Mouse (Mus musculus) activated CD4-positive, CD25-positive, alpha-beta regulatory T cell, adult 4 months (primary cell): ENCODE measurements around the gene Slc17a8. TPM values are rescaled to one million over a fixed set of nuclear protein-coding genes. Genes with fewer than 3 reads are reported as not detected.
A peak's percentile ranks its signal among the peaks of the same experiment; 100 is the strongest.
"Not testable (repeated sequence)": the region's sequence is repeated elsewhere in the genome, so short reads cannot be mapped to it uniquely, and the experiment has no call there.

ENCODE experiments used
- ATAC-seq: one replicate; pipeline ENCODE4 v1.8.0; 2017
- polyA plus RNA-seq, 2 experiments: library from polyadenylated mRNA; unstranded; fragments of 100-300 nt; shearing (Covaris generic); gene quantifications; one replicate each; pipeline ENCODE4 v1.2.1; 2017

Slc17a8 gene
- polyA plus RNA-seq: under 1 TPM in 1 of 2 experiments, not detected in 1; 0.29 TPM

GRCm38 (mm10) chr10:89621129-89621528, at the start of gene Slc17a8:
TSS of gene Slc17a8 (minus strand) at chr10:89621253.
- ATAC-seq: no peak

DNA sequence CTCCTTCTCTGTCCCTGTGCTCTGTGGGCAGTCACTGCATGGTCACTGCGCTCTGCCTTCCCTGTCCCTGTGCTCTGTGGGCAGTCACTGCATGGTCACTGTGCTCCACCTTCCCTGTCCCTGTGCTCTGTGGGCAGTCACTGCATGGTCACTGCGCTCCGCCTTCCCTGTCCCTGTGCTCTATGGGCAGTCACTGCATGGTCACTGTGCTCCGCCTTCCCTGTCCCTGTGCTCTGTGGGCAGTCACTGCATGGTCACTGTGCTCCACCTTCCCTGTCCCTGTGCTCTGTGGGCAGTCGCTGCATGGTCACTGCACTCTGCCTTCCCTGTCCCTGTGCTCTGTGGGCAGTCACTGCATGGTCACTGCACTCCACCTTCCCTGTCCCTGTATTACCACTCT, 49.3 kb upstream of the Slc17a8 start:
- not testable (repeated sequence) for ATAC-seq

GRCm38 (mm10) chr10:89667571-89667970, 46.5 kb upstream of the Slc17a8 start:
- no peak for ATAC-seq

- no peak for ATAC-seq
These were observed 44.6 kb upstream of the Slc17a8 start for GRCm38 (mm10) chr10:89665679-89666078.

DNA sequence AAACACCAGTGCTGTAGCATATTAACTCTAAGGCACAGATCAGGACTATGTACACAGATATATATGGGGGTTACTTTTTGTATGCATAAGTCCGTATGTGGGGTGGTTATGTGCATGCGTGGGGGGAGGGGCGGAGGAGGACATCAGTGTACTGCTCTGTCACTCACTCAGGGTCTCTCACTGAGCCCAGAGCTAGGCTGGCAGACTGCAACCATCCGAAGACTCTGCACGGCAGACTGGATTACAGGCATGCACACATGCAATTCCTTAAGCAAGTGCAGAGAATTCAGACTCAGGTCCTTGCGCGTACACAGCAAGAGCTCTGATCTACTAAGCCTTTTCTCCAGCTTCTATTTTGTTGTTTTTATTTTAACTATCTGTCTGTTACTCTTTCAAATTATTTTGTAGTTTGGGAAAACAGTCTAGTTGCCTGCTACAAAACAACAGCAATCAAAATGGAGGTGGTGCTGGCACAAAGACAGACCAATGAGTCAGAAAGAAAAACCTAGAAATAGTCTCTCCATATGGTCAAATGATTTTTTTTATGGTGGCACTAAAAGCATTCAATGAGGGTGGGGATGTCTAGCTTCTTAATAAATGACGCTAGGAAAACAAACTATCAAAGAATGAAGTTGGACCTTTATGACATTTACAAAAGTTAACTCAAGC, 44.1 kb upstream of the Slc17a8 start:
- no peak for ATAC-seq

DNA sequence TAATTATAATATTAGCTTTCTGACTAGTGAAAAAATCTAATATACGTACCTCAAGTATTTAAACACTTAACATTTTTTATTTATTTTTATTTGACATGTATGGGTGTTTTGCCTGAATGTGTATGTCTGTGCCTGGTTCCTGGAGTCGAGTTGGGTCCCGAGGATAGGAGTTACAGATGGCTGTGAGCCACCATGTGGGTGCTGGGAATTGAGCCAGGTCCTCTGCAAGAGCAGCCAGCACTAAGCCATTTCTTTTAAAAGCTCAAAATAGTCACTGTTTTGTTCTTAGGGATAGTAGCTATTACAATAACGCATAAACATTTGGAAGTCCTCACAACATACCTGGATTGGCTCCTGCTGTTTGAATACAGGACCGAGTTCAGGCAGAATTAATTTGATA, 35.3 kb upstream of the Slc17a8 start:
- ATAC-seq: no peak

DNA sequence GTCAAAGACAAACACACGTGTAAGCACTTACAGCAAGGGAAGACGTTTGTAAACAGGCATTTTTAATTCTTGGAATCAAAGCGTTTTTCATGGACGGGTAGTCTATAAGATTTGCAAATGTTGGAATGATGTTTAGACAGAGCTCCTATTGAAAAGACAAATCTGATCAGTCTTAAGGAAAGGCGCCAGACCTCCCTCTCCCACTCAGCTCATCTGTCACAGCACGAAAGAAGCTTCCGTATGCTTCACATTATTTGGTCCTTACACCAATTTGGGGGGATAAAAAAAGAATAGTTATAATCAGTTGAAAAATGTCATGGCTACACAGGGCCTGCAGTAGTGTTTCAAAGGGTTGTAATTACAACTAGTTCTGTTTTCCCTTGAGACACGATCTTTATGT, 31.9 kb upstream of the Slc17a8 start:
- no peak for ATAC-seq

DNA sequence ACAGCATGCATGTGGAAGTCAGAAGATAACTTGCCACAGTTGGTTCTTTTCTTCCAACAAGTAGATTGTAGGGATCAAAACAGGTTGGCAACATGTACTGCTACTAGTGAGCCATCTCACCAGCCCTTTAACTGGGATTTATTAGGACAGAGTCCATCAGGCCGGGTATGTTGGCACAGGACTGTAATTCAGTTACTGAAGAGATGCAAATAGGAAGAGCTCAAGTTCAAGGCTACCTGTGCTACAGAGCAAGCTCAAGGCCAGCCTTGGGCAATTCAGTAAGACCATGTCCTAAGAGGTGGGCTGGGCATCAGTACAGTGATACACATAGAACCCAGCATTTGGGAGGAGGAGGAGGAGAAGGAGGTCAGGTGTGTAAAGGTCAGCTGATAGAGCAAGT, 30.6 kb upstream of the Slc17a8 start:
- ATAC-seq: no peak

- ATAC-seq: no peak
These were observed 25.9 kb upstream of the Slc17a8 start for GRCm38 (mm10) chr10:89646918-89647317.

GRCm38 (mm10) chr10:89637001-89637400, 15.9 kb upstream of the Slc17a8 start:
- no peak for ATAC-seq

- no peak for ATAC-seq
These were observed 14.0 kb upstream of the Slc17a8 start for GRCm38 (mm10) chr10:89635018-89635417.

DNA sequence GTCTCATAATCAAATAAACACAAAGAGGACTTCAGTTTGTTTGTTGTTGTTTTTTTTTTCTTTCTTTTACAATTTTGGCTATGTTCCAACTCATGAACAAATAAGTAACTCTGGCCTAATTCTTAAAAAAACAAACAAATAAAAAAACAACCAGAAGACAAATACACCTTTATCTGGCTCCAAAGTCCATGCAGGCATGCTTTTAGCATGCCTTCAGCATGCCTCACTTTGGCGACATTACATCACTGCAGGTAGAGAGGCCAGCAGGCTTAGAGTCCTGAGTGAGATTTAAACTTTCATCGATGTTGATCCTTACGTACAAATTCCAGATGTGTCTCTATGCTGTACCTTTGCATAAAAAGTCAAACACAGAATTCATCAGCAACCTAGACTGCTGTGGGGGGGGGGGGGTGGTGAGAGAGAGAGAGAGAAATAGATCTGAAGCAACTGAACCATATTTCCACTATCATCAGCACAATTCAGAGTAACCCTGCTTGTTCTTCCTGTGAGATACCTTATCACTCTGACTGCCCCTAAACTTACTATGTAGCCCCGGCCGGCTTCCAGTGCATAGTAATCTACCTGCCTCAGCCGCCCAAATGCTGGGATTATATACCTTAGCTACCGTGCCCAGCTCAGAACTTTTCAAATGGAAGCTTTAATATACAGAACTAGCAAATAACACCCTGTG, 12.8 kb upstream of the Slc17a8 start:
- no peak for ATAC-seq

DNA sequence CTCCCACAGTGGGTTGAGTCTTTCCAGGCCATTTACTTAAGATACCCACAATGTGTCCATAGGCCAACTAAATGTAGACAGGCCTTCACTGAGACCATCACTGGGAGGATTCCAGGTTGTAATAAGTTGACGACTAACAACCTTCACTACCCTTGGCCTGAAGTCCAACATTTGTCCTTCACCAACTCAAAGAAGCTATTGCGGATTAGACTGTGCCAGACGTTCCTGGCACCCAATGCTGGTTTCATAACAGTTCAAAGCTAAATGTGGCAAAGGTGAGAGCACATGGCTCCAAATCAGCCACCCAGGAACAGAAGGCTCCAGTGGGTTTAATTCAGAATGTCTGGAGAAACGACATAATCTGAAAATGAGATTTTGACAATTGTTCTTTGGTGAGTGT, 12.1 kb upstream of the Slc17a8 start:
- ATAC-seq: no peak

DNA sequence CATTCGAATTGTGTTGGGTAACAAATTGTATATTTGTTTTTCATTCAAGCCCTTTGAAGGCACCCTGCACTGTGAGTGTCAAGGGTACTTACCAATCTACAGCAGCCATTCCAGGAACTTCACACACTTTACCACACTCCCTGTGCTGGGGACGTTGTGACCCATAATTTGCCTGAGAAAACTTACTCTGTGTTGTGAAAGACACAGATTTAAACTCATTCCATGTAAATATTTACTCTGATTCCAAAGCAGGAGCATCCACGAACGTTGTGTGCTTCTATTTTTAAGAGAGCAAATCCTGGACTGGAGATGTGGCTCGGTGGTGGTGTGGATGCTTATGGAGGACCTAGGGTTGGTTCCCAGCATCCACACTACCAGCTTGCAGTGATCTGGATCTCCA, 10.8 kb upstream of the Slc17a8 start:
- no peak for ATAC-seq

- ATAC-seq: no peak
These were observed 9.5 kb upstream of the Slc17a8 start for GRCm38 (mm10) chr10:89630564-89630963.

GRCm38 (mm10) chr10:89630052-89630451, 9.0 kb upstream of the Slc17a8 start:
- ATAC-seq: peak; percentile 63

- no peak for ATAC-seq
These were observed 5.7 kb upstream of the Slc17a8 start for GRCm38 (mm10) chr10:89626714-89627113.

- ATAC-seq: no peak
These were observed 3.1 kb upstream of the Slc17a8 start for GRCm38 (mm10) chr10:89624196-89624595.

GRCm38 (mm10) chr10:89599311-89599710, 21.7 kb downstream of the Slc17a8 start:
- no peak for ATAC-seq

DNA sequence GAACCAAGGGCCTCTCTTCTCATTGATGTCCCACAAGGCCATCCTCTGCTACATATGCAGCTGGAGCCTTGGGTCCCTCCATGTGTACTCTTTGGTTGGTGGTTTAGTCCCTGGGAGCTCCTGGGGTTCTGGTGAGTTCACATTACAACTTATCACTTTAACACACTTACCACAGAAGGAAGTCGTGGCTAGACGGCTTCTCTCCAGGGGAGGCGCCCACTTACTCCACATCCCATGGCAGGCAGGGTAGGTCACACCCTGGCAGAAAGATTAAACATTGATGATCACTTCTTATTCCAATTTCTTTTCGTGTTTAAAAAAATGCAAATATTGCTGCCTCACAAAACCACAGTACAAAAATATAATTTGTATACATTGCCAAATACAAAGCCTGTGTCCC, 23.8 kb downstream of the Slc17a8 start:
- no peak for ATAC-seq

GRCm38 (mm10) chr10:89595935-89596334, 25.1 kb downstream of the Slc17a8 start:
- ATAC-seq: no peak

DNA sequence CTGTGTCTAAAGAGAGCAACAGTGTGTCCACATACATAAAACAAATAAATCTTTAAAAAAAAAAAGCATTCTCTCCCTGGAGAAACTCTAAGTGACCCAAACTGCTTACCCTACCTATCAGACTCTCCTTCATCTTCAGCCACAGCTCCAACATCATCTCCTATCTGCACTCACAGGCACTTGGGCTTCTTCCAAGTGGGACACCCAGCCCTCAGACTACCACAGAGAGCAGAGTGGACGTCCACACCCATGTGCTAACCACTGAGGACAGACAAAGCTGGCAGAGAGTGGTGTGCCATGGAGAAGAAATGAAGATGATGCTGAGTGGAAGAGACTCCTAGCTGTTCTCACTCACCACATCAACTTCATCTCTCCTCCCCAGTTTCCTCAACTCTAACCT, 25.5 kb downstream of the Slc17a8 start:
- no peak for ATAC-seq

DNA sequence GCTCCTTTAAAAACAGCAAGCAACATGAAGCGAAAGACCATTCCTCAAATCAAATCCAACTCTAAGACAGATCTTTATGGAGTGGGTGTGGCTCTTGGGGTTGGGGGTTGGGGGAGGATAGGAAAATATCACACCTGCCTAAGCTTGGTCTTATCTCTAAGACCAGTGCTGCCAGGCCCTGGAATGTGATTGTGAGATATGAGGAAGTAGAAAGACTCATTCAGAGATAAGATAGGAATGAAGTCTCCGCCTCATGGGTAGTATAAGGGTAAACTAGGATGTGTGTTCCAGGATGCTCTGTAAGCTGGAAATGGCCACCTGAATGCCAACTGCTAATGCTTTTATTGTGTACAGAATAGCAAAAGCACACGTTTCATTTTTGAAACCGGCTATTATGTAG, 26.7 kb downstream of the Slc17a8 start:
- no peak for ATAC-seq

- ATAC-seq: no peak
These were observed 28.3 kb downstream of the Slc17a8 start for GRCm38 (mm10) chr10:89592797-89593196.

GRCm38 (mm10) chr10:89589877-89590276, 31.2 kb downstream of the Slc17a8 start:
- peak; percentile 59 for ATAC-seq
